Mouse (Mus musculus) kidney, adult 9 months (tissue): ENCODE measurements at regions not wholly inside any gene's neighbourhood (a gene's known extent, or its start where the extent isn't known, plus 50 kb on each side); places are given as distances from the start of the nearest gene placed in this dataset.
A peak's percentile ranks its signal among the peaks of the same experiment; 100 is the strongest.

Experiments
- DNase-seq: peaks from one replicate; pipeline ENCODE4 v3.0.0; 2022

GRCm38 (mm10) chr1:34642304-34642893 is 62.9 kb downstream of the Amer3 start:
- DNase-seq: peak; percentile 46

GRCm38 (mm10) chr1:34653963-34654644 is 74.6 kb downstream of the Amer3 start:
- DNase-seq: no peak

GRCm38 (mm10) chr1:34657481-34657880 is 78.0 kb downstream of the Amer3 start:
- DNase-seq: no peak

- DNase-seq: no peak
Measured at GRCm38 (mm10) chr1:34663875-34664547, 84.6 kb downstream of the Amer3 start.

DNA sequence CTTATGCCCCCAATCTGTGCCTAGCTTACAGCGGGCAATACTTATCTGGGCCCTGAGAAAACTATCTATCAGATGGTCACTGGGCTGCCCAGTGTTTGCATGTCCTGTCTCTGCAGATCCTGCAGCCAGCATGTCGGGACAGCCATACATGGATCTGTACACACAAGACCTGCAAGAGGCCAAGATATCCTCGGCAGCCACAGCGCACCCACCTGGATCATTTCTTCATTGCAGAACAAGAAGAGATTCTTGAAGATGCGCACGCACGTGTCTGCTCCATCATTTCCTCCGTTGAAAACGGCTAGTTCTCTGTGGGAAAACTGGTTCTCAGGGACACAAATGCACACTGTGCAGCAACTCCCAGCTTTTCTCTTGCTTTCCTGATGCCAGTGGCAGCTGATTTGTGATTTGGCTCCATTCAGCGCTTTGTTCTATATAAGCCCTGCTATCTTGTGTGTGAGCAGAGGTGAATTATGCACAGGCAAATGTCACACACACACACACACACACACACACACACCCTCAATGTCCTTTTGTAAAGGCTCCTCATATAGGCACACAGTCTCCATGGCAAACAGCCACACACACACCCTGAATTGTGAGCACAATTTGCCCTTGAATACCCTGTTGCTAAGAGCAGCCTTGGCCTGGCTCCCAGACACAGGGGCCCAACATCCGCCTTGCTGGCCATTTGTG is 85.5 kb downstream of the Amer3 start:
- no peak for DNase-seq

DNA sequence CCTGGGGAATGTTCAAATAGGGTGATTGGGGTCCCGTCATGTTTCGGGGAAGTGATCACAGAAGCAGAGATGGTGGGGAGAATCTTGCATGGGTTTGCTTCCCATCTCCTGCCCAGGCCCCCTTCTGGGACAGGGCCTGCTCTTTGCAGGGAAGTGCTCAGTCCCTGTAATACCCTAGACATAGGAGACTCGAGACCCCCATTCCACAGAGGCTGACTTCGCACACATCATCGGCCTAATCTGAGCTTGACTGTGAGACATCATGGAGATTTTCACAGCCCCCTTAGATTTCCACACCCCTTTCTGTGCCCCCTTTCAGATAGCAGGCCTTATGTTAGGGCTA is 86.0 kb downstream of the Amer3 start:
- no peak for DNase-seq

DNA sequence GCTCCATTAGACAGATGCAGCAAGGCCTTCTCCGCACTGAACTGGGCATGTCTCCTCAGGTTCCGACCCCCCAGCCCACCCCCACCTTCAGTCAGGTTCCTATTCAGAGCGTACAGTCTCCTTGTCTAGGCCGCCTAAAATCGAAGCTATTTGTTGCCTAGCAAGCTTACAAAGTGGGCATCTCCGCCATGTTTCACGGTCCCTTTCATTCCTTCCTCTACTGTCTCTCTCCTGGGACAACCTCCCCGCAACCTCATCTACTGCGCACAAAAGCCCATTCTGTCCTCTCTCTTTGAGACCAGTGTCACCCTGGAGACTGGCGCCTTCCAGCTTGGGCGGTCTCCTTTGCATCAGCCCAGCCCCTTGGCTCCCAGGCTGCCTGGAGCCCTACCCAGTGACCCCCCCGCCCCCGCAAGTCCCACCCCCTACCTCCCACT is 86.8 kb downstream of the Amer3 start:
- DNase-seq: no peak

DNA sequence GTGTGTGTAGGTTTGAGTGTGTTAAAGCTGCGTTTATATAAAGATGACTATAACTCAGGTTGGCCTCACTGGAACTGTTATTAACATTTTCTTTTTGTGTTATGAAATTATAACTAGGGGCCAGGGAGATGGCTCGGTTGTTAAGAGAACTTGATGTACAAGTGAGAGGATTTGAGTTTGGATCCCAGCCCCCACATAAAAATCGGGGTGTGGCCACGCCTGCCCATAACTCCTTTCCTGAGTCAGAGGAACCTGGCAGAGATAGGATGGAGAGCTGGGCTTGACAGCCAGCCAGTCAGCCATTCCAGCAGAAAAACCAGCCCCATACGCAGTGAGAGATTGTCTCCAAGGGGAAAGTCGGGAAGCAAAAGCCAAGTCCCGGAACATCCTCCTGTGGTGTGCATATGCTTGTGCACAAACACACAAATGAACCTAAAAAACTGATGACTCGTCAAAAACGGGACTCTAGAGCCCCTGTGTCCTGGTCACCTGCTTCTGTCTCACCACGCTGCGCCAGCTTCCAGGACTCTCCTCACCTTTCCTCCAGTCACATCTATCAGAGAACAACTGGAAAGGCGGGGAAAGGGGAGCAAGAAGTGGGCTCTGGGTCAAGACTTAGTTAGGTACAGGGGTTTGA is 97.8 kb downstream of the Amer3 start:
- no peak for DNase-seq

DNA sequence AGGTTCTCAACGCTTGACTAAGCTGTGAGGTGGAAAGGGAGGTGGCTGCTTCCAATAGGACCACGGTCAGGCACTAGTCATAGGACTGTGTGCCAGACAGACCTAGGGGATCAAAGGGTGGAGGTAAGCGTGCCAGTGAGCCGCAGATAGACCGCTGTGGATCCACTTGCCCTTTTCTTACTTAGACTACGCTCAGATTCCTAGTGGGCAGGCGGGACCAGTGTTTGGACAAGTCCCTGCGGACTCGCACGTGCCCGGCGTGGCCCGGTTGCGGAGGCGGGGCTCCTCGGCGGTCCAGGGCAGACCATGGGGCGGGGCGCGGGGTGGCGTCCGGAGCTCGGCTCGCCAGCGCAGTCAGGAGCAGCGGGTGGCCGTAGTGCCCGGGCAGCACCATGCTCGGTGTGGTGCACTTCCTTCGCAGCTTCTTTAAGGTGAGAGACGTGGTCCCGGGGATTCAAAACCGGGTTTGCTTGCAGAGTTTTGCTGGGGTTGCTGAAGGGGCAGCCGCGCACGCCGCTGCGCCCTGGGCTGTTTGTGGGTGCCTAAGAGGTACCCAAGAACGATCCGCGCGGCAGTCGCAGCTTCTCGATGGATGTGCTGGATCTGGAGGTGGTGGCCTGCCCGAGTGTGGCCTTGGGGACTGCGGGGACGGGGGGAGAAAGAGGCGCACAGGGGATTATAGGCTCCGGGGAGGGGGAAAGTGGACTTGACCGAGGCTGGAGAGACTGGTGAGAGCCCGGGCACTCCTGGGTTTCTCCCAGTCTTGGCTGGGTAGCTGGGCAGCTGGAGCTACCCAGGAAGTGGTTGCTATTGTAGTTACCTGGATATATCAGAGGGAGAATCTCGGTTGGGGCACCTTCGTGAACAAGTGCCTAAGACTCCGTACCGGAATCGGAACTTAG is 98.6 kb downstream of the Amer3 start:
- peak; percentile 56 for DNase-seq

GRCm38 (mm10) chr1:34678734-34679068 is 99.2 kb downstream of the Amer3 start:
- DNase-seq: no peak

DNA sequence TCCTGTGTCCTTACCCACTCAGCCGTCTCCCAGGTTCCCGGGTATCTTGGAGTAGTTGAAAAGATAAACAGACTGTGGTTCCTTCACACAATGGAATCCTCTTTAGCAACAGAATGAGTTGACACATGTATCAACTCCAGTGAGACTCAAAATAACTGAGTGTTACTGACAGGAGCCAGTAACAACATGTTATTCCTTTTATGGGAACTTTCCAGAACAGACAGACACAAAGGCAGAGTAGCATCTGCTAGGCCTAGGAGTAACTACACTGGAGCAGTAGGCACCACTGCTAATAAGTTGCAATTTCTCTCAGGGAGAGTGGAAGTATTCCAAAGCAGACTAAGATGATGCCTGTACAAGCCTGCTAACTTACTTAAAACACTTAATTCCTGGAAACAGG is 107.1 kb downstream of the Amer3 start:
- no peak for DNase-seq

DNA sequence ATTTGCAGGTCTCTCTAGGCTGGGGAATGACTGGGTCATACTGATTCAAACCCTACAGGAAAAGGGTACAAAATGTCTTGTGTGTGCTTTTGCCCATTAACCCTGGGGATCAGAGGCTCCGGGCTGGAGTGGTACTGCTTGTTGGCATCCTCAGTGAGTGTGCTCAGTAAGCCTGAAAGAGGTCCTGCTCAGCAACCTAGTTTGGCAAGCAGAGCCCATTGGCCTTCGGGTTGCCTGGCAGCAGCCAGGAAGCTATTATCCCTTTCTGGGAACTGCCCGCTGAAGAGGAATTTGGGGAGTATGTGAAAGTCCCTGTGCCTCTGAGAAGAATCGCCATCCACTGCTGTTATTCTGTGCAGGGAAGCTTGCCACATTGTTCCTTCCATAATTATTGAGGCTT is 117.1 kb downstream of the Amer3 start:
- DNase-seq: no peak

GRCm38 (mm10) chr1:34700237-34701030 is 121.0 kb downstream of the Amer3 start:
- peak; percentile 29 for DNase-seq

DNA sequence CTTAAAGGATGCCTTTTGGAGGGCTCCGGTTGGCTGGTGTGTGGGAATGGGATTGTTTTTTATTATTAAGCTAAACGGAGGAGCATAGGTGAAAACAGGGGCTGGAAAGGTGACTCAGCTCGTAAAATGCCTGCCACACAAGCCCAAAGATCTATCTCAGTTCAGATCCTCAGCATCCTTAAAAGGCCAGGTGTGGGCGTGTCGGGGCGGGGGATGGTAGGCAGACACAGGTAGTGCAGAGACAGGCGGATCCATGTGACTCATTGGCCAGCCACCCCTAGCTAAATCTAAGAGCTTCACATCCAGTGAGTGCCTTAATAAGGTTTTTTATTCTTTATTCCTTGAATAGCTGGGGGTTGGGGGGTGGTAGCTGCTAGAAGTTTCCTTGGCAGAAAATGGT is 122.0 kb downstream of the Amer3 start:
- DNase-seq: no peak

GRCm38 (mm10) chr1:34709089-34709488 is 129.6 kb downstream of the Amer3 start:
- no peak for DNase-seq

DNA sequence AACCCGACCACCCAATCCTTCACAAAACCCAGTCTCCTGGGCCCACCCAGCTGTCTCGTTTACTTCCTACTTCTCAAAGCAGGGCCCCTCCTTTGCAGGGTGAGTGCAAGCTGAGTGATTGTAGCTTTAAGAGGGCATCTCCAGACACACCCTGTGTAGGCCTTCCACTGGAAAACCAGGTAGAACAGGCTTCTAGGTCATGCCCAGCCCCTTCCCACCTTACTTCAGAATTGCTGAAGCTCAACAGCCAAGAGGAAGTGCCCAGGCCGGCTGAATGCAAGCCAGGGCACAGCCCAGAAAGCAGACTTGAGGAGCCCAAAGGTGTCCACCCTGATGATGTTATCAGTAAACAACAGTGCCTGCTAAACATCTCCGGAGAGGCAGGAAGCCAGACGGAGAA is 120.2 kb downstream of the Fam168b start:
- no peak for DNase-seq

DNA sequence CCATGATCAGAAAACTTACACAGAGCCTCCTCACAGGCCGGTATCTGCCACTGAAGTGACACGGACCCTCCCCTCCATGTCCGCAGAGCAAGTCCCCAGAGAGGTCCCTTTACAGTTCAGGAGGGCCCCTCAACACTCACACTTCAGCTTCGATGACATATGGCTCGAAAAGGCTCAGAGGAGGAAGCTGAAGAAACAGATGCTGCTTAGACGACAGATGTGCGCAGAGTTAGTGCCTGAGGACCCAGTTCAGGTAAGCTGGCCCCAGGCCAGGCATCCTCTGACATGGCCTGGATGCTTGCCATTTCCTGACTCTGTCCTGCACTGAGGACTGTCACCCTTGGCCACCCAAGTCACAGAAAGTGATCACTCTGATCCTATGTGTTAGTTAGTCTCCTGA is 110.7 kb downstream of the Fam168b start:
- no peak for DNase-seq

- no peak for DNase-seq
Measured at GRCm38 (mm10) chr1:34733026-34733913, 109.6 kb downstream of the Fam168b start.

GRCm38 (mm10) chr1:34738386-34739067 is 104.3 kb downstream of the Fam168b start:
- peak; percentile 71 for DNase-seq

DNA sequence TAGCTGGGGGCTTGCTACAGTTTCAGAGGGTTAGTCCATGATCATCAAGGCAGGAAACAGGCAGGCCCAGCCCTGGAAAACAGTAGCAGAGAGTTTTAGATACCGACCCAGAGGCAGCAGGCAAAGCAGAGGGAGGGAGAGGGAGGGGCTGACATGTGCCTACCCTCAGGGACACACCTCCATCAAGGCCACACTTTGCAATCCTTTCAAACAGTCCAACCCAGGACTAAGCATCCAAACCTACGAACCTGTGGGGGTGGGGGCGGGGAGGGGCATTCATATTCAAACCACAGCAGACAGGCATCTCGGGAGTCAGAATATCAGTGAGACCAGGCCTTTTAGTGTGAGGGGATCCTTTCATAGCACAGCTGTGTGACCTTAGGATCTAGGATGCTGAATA is 103.2 kb downstream of the Fam168b start:
- no peak for DNase-seq
